Mouse (Mus musculus) c-Kit-positive CD71-negative TER-119-negative erythroid progenitor cells, embryonic 14.5 days (primary cell): Measurements from ENCODE around the gene Exosc7.

ENCODE experiments used
- DNase-seq: peaks from one replicate; pipeline ENCODE4 v3.0.0-alpha.2; 2013; ENCODE audit warnings: low read depth

The Exosc7 gene

DNA sequence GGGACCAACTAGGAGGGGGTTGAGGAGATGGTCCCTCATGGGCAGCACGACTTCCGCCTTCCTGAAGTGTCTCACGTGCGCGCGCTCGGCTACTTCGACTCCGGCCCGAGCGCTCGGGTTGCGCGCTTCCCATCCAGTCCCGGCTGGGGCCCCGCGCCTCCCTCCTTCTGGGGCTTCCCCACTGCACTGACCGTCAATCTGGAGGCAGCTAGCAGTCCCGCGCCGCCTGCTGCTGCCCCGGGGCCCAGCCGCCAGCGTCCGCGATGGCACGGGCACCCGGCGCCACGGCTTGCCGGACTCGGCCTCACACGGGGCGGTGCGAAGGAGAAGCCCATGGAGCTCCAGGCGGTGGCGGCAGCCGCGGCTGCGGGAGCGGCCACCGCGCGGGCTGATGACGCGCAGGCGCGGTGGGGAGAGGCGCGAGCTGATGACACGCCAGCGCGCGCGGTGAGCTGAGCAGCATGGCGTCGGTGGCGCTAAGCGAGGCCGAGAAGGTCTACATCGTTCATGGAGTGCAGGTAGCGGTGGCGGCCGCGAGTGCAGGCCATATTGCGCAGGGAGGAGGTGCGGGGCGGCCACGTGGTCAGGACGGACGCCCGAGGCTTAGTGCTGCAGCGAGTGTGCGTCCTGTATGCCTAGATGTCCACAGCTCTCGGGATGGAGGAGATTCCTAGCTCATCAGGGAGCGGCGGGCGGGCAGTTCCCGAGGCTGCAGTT, at the start of gene Exosc7, which contains the start of gene Zdhhc3:
Gene Exosc7 (plus strand): TSS at position 411 of the 717 bp plus-strand sequence.
Gene Zdhhc3 (minus strand): TSS at position 401 of the 717 bp plus-strand sequence.
- DNase-seq: peak; percentile 77

DNA sequence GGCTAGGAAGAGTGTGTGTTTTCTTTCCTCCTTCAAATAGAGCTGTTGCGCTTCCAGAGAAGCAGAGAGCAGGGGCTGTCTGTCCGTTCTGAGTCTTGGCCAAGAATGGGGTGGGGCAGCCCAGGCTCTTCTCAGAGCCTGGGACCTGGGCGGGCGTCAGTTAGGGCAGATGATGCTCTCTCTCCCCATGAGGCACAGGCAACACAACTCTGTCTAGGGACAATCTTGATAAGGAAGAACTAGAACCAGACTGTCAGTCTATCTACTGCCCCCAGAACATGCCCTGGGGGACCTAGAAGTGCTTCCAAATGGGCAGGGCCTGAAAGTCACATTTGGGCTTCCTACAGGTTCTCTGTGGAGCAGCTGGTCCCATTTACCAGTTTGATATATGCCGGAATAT, 33.9 kb upstream of the Exosc7 start:
- no peak for DNase-seq

GRCm38 (mm10) chr9:123080355-123080754, 32.7 kb upstream of the Exosc7 start:
- DNase-seq: no peak

DNA sequence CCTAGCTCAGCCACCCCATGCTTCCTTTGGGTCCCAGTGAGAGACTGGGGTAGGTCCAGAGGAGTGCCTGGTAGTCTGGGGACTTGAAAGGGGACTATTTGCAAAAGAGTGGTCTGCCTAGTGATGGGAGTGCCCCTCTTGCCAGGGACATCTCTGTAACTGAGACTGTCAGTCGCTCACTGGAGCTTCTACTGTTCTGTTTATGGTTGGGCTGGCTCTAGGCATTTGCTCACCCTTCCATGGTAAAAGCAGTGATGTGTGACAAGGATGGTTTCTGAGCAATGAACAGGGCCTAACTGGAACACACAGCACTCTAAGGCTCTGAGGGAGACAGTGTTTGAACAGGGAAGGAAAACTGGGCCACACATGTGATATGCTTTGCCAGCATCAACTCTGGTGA, 32.2 kb upstream of the Exosc7 start:
- DNase-seq: no peak

DNA sequence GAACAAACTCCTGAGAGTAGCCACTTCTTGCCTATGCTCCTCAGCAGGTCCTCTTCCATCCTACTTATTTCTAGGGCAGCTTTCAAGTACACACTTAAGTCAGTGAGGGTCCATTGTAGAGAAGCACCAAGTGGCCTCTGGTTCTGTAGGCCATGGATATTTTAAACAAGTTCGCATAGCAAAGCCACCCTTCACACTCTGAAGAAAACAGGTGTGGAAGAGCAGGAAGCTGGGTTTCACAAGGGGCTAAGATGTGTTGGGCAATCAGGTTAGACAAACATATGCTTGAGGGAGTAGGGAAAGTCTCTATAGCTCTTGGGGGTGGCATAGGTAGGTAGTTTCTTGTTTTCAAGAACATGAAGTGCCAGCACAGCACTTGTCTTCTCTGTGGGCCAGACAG, 27.6 kb upstream of the Exosc7 start:
- DNase-seq: no peak

GRCm38 (mm10) chr9:123087558-123087957, 25.5 kb upstream of the Exosc7 start:
- DNase-seq: no peak

DNA sequence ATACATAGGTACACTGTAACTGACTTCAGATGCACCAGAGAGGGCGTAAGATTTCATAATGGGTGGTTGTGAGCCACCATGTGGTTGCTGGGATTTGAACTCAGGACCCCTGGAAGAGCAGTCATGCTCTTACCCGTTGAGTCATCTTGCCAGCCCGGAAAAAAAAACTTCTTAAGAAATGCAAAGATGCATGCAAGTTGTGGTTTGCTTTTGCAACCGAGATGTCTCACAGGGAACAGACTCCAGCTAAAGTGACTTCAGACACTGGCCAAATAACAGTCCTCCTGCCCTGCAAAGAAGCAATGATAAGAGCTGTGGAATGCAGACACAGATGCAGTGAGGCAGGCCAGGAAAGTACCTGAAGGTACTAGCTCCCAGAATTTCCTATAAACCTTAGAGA, 22.2 kb upstream of the Exosc7 start:
- no peak for DNase-seq

DNA sequence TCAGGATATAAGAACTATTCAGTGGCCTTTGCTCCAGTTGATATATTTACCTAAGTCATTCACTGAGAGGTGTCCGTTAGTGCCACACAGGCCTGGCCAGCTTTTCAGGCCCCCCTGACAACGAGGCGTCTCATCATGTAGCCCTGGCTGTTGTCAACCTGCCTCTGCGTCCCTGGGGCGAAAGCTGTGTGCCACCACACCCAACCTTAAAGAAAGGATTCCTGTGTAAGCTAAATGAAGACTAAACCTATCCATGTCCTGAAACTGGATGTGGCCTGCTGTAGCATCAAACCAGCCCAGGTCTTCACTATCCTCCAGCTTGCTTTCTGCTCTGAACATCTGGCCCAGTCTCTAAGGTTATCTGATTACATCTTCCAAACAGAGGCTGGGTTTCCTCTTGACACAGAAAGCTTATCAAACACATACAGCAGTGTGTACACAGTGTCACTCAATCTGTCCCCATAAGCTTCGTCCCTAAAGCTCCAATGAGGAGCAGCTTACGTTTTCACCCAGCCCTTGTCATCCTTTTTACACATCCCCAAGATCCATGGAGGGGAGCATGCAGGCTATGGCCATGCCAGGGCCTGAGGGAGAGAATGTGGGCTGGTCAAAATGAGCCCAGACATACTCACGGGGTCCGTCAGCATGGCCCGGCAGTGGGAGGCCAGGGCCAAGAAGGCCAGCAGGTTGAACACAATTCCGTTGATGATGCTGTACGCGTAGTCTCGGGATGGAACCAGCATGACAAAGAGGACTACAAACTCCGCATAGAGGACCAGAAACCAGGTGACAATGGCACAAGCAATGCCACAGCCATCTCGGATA, 13.2 kb upstream of the Exosc7 start:
- DNase-seq: no peak

- no peak for DNase-seq
Observed at GRCm38 (mm10) chr9:123103425-123103824, 9.6 kb upstream of the Exosc7 start.

DNA sequence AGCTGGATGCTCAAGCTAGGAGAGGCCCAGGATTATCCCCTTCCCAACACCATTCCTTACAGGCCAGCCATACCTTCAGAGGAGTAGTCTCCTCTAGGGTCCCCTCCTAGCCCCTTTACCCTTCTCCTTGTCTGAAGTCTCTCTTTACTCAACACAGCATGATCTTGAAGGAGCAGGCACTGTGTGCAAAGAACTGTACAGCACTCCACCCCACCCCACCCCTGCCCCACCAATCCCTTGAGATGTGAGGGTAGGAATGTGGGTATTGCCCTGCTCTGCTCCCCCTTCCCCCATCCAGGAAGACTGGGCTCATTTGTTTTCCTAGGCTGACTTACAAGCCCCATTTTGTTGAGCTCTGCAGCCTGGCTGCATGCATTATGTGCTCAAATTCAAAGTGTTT, 8.7 kb upstream of the Exosc7 start:
- DNase-seq: no peak

DNA sequence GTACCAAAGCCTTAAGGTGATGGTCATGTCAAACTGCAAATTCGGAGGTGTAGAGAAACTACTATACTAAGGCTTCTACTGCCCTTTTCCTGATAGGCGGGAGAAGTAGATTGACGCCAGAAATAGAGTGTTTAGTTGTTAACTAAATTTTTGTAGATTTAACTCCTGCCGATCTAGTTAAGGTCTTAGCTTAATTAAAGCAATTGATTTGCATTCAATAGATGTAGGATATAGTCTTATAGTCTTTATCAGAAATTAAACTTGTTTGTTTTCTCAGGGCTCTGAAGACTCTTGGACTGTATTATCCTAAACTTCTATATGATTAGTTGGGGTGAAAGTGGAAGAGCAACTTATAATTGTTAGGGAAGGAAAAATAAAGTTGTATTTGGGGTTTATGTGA, 5.8 kb upstream of the Exosc7 start:
- no peak for DNase-seq

GRCm38 (mm10) chr9:123109188-123109587, 3.8 kb upstream of the Exosc7 start:
- no peak for DNase-seq

GRCm38 (mm10) chr9:123111751-123112221, 1.2 kb upstream of the Exosc7 start:
- no peak for DNase-seq

- DNase-seq: no peak
Observed at GRCm38 (mm10) chr9:123113931-123114330, 916 bp downstream of the Exosc7 start.

- no peak for DNase-seq
Observed at GRCm38 (mm10) chr9:123115566-123115965, 2.6 kb downstream of the Exosc7 start.

DNA sequence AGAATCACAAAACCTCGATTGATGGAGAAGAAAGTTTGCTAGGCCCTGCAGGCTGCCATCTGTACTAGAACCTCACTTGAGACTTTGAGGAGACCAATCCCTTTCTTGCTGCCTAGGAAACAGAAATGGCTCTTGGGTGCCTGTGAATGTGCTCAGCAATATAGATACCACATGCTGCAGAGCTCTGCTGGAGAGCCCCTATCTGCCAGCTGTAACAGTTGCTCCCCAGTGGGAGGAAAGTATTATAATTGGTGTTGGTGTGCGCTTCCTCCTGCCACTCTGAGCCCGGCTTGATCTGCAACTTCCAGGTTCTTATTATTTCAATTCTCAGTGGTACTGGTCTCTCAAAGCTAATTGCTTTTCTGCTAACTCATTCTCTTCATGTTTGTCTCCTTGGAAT, 10.0 kb downstream of the Exosc7 start:
- DNase-seq: no peak

DNA sequence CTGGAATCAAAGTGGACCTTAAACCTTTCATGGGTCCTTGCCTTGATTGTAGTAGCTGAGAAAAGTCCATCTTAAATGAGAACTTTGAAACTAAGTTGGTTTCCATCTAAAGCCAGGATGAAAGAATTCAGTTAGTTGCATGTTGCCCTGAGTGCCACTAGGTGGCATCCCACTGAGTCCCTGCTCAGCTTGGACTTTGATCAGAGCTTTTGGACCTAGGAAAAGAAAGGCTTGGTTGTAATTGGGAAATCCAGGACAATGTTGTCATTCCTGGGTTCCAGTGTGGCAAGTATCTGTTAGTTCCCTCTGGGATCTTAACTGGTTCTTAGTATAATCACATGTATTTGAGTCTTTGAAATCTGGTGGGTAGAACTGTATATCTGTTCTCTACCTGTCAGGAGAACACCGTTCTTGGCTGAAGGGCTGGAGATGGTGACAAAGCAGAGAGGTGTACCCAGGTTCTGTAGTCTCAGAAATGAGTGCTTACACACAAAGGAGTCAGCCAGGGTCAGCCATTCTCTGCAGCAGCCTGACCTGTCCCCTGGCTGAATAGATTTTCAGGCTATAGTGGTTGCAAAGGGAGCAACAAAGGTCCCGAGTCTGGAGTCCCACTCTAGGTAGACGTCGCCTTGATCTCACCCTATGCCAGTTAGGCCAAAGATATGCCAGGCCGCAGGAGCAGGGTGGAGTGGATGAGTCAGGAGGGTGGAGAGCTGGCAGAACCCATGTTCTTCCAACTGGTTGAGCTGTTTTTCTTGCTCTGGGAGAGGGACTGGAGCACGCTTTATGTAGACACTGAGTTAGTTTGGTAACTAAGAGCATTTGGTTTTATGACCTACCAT, 10.8 kb downstream of the Exosc7 start:
- no peak for DNase-seq

DNA sequence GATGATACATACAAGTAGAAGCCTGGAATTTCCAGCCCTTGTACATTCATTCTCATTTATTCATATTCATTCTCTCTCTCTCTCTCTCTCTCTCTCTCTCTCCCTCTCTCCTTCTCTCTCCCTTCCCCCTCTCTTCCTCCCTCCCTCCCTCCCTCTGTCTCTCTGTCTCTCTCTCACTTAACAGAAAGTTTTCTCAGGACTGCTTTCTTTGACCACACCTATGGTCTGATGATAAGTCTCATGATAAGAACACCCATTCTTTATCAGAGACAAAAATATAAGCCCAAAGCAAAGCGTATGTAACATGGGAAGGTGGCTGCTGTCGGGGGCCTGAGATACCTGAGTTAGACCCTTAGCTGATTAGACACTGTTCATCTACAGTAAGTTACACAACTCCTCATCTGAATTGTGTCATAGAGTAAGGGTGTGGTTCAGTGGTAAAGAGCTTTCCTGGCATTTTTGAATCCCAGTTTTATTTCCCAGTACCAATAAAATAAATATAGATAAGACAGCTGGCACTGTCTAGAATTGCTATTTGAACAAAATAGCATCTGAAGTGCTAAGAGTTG, 11.5 kb downstream of the Exosc7 start:
- DNase-seq: no peak

DNA sequence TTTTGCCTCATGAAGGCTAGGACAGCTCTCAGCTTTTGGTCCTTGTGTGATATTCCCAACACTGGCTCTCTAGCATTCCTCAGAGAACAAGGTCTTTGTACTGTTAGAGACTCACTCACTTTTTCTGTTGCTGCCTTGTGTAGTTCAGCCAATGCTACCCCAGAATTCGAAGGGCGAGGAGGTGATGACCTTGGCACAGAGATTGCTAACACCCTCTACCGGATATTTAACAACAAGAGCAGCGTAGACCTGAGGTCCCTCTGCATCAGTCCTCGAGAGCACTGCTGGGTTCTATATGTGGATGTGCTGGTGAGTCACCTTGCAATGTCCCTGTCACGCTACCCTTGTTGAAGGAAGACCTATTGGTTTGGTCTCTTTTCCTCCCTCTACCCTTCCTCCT, 14.6 kb downstream of the Exosc7 start:
- DNase-seq: no peak

DNA sequence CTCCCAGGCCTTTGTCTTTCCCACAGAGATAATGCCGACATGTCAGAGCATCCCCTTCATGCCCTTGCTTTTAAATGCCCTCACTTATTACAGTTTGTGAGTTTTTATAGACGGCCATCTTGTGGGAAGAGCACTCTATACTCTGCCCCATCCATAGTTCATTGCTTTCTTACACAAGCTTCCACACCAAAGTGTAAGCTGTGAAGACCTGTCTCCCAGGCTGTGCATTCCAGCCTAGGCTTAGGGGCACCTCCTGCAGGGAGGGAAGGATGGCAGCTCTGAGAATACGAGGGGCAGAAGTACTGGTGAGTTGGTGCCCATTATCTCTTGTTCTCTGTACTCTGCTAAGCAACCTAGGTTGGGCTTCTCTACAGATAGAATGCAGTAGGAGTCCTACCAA, 20.0 kb downstream of the Exosc7 start:
- no peak for DNase-seq

- DNase-seq: no peak
Observed at GRCm38 (mm10) chr9:123136953-123137682, 24.1 kb downstream of the Exosc7 start.
